Mouse (Mus musculus): ENCODE measurements around the gene Ak7. TPM values are rescaled to one million over a fixed set of nuclear protein-coding genes. Genes with fewer than 3 reads are reported as not detected.

Ak7 gene
- 0.18 and 0.24 TPM in 2 replicates for polyA plus RNA-seq (2015; fragmentation: Nextera tagmentation; extraction: Ambion mirVana)

- ATAC-seq = peak; percentile 91
- no peak within 1 kb of the TSS for H3K4me3 ChIP-seq (ENCODE audit: low read depth, low read length)
Measured at GRCm38 (mm10) chr12:105705799-105706487, at the start of gene Ak7. Gene Ak7, plus strand, starts transcription at chr12:105705976.

GRCm38 (mm10) chr12:105676274-105676673, 29.5 kb upstream of the Ak7 start:
- no peak for ATAC-seq
- WGBS = 86% methylated on average over 8 of the region's 8 CpGs

More at GRCm38 (mm10) chr12:105705799-105706487, at the start of gene Ak7:
- peaks cover 6% of the 10 kb centered on the region for H3K4me1 ChIP-seq (replicated peaks; ENCODE audit: control insufficient read depth, insufficient read depth, low read length)
- H3K9ac ChIP-seq (ENCODE audit: low read depth, low read length) = no peak within 1 kb of the TSS
- H3K4me2 ChIP-seq (replicated peaks; ENCODE audit: low read depth) = peak within 1 kb of the TSS; percentile 49
- 10% methylated on average over 22 of the region's 22 CpGs for WGBS
- no peak for TF ChIP-seq CTCF (IDR thresholded peaks at IDR 0.05; ENCODE audit: low read depth)
- H3K27me3 ChIP-seq (replicated peaks; ENCODE audit: control insufficient read depth, insufficient read depth, low read length) = no peaks in the 10 kb centered on the region
- H3K9me3 ChIP-seq (ENCODE audit: control insufficient read depth) = no peaks in the 10 kb centered on the region
- H3K36me3 ChIP-seq (ENCODE audit: control insufficient read depth, insufficient read depth) = peaks cover 7% of the 10 kb centered on the region
- H3K27ac ChIP-seq (ENCODE audit: low read depth, low read length) = no peak within 1 kb of the TSS

GRCm38 (mm10) chr12:105678211-105678610, 27.6 kb upstream of the Ak7 start:
- H3K9ac ChIP-seq (ENCODE audit: low read depth, low read length) = no peak overlapping the region
- H3K4me1 ChIP-seq (replicated peaks; ENCODE audit: control insufficient read depth, insufficient read depth, low read length) = no peaks in the 10 kb centered on the region
- 92% methylated on average over 7 of the region's 7 CpGs for WGBS
- no peak overlapping the region for H3K27ac ChIP-seq (ENCODE audit: low read depth, low read length)
- no peak overlapping the region for H3K4me2 ChIP-seq (replicated peaks; ENCODE audit: low read depth)
- peaks cover 25% of the 10 kb centered on the region for H3K36me3 ChIP-seq (ENCODE audit: control insufficient read depth, insufficient read depth)
- TF ChIP-seq CTCF (IDR thresholded peaks at IDR 0.05; ENCODE audit: low read depth) = no peak
- ATAC-seq = no peak
- H3K9me3 ChIP-seq (ENCODE audit: control insufficient read depth) = no peaks in the 10 kb centered on the region
- H3K4me3 ChIP-seq (ENCODE audit: low read depth, low read length) = no peak overlapping the region
- H3K27me3 ChIP-seq (replicated peaks; ENCODE audit: control insufficient read depth, insufficient read depth, low read length) = no peaks in the 10 kb centered on the region

More at GRCm38 (mm10) chr12:105676274-105676673, 29.5 kb upstream of the Ak7 start:
- Histone ChIP-seq H3K4me1 (replicated peaks; ENCODE audit: control insufficient read depth, insufficient read depth, low read length) (no peaks in the 10 kb centered on the region), H3K27ac (ENCODE audit: low read depth, low read length) (no peak overlapping the region), H3K4me2 (replicated peaks; ENCODE audit: low read depth) (no peak overlapping the region), H3K9me3 (ENCODE audit: control insufficient read depth) (no peaks in the 10 kb centered on the region), H3K27me3 (replicated peaks; ENCODE audit: control insufficient read depth, insufficient read depth, low read length) (no peaks in the 10 kb centered on the region), H3K9ac (ENCODE audit: low read depth, low read length) (no peak overlapping the region), H3K4me3 (ENCODE audit: low read depth, low read length) (no peak overlapping the region), H3K36me3 (ENCODE audit: control insufficient read depth, insufficient read depth) (peaks cover 30% of the 10 kb centered on the region)
- no peak for TF ChIP-seq CTCF (IDR thresholded peaks at IDR 0.05; ENCODE audit: low read depth)

- H3K4me1 ChIP-seq (replicated peaks; ENCODE audit: control insufficient read depth, insufficient read depth, low read length) = no peaks in the 10 kb centered on the region
- peaks cover 20% of the 10 kb centered on the region for H3K36me3 ChIP-seq (ENCODE audit: control insufficient read depth, insufficient read depth)
- H3K27ac ChIP-seq (ENCODE audit: low read depth, low read length) = no peak overlapping the region
- no peaks in the 10 kb centered on the region for H3K27me3 ChIP-seq (replicated peaks; ENCODE audit: control insufficient read depth, insufficient read depth, low read length)
- no peak overlapping the region for H3K4me3 ChIP-seq (ENCODE audit: low read depth, low read length)
- ATAC-seq = no peak
- H3K4me2 ChIP-seq (replicated peaks; ENCODE audit: low read depth) = no peak overlapping the region
- H3K9ac ChIP-seq (ENCODE audit: low read depth, low read length) = no peak overlapping the region
- TF ChIP-seq CTCF (IDR thresholded peaks at IDR 0.05; ENCODE audit: low read depth) = no peak
- 82% methylated on average over 3 of the region's 3 CpGs for WGBS
- no peaks in the 10 kb centered on the region for H3K9me3 ChIP-seq (ENCODE audit: control insufficient read depth)
Measured at GRCm38 (mm10) chr12:105678762-105679161, 27.0 kb upstream of the Ak7 start.

- Histone ChIP-seq H3K9me3 (ENCODE audit: control insufficient read depth) (no peaks in the 10 kb centered on the region), H3K27me3 (replicated peaks; ENCODE audit: control insufficient read depth, insufficient read depth, low read length) (no peaks in the 10 kb centered on the region), H3K36me3 (ENCODE audit: control insufficient read depth, insufficient read depth) (no peaks in the 10 kb centered on the region), H3K4me2 (replicated peaks; ENCODE audit: low read depth) (peak within 1 kb of the TSS; percentile 93), H3K4me3 (ENCODE audit: low read depth, low read length) (peak within 1 kb of the TSS; percentile 95), H3K4me1 (replicated peaks; ENCODE audit: control insufficient read depth, insufficient read depth, low read length) (0 out of 2 replicates have a peak, but pooled peaks cover 3% of the 10 kb centered on the region), H3K9ac (ENCODE audit: low read depth, low read length) (peak within 1 kb of the TSS; percentile 98), H3K27ac (ENCODE audit: low read depth, low read length) (peak within 1 kb of the TSS; percentile 98)
- ATAC-seq = peak; percentile 52
- 0 out of 2 replicates have a peak, but pooled peaks have one; percentile 12 for TF ChIP-seq CTCF (IDR thresholded peaks at IDR 0.05; ENCODE audit: low read depth)
- 1% methylated on average over 41 of the region's 41 CpGs for WGBS
Measured at GRCm38 (mm10) chr12:105683933-105684901, 21.6 kb upstream of the Ak7 start, which contains the start of gene Gskip. Gene Gskip, plus strand, starts transcription at chr12:105684829.
